Mouse (Mus musculus) limb, embryonic 10.5 days (tissue): ENCODE results near the gene Cd3eap. TPM values are rescaled to one million over a fixed set of nuclear protein-coding genes. Genes with fewer than 3 reads are reported as not detected.

ENCODE experiments used
- DNase-seq: peaks from one replicate; pipeline ENCODE4 v3.0.0-alpha.2; 2017; ENCODE audit warnings: low spot score
- H3K27ac ChIP-seq: fragments of 300-500 bp; sonication (generic); 2 replicates; pipeline ENCODE4 v1.5.1; 2016; ENCODE audit warnings: mild to moderate bottlenecking
- H3K27me3 ChIP-seq: fragments of 300-500 bp; sonication (generic); 2 replicates; pipeline ENCODE4 v1.6.1; 2016; ENCODE audit warnings: low read depth, mild to moderate bottlenecking; ENCODE audit not compliant: poor library complexity, severe bottlenecking
- H3K36me3 ChIP-seq: fragments of 300-500 bp; sonication (generic); 2 replicates; pipeline ENCODE4 v1.6.1; 2016; ENCODE audit warnings: mild to moderate bottlenecking, moderate library complexity
- H3K4me1 ChIP-seq: fragments of 300-500 bp; sonication (generic); 2 replicates; pipeline ENCODE4 v1.6.1; 2016
- H3K4me3 ChIP-seq: fragments of 300-500 bp; sonication (generic); 2 replicates; pipeline ENCODE4 v1.5.1; 2016; ENCODE audit warnings: mild to moderate bottlenecking, moderate library complexity
- H3K9me3 ChIP-seq: fragments of 300-500 bp; sonication (generic); replicated peaks from 2 replicates; pipeline ENCODE4 v1.6.1; 2016; ENCODE audit warnings: mild to moderate bottlenecking
- WGBS: fragments of 180-500 bp; shearing (Covaris S2); methylation state at CpG from one replicate; pipeline ENCODE4 v1.1.7; 2016; 5-methylcytosine and 5-hydroxymethylcytosine counted together
- polyA plus RNA-seq: library from polyadenylated mRNA; unstranded; fragments of >200 nt; fragmentation: Nextera tagmentation; extraction: Ambion mirVana; gene quantifications from 2 replicates; pipeline ENCODE4 v1.2.1, GENCODE M21; 2016

Gene Cd3eap
- polyA plus RNA-seq, 1 experiment from 2014 or later: 28.3 TPM

- 7% methylated on average over 48 of the region's 48 CpGs for WGBS
- peak within 1 kb of the TSS; percentile 81 for H3K27ac ChIP-seq
- no peaks in the 10 kb centered on the region for H3K27me3 ChIP-seq
- no peaks in the 10 kb centered on the region for H3K9me3 ChIP-seq
- peaks cover 39% of the 10 kb centered on the region for H3K36me3 ChIP-seq
- DNase-seq: peak; percentile 99
- peaks cover 14% of the 10 kb centered on the region for H3K4me1 ChIP-seq
- peak within 1 kb of the TSS; percentile 95 for H3K4me3 ChIP-seq
These were observed 22.3 kb upstream of the Cd3eap start, which contains the start of gene Ercc2 for GRCm38 (mm10) chr7:19381377-19382165. Gene Ercc2, plus strand, starts transcription at chr7:19382010.

GRCm38 (mm10) chr7:19378049-19378448 is 18.8 kb upstream of the Cd3eap start:
- no peak overlapping the region for H3K27ac ChIP-seq
- no peaks in the 10 kb centered on the region for H3K27me3 ChIP-seq
- H3K9me3 ChIP-seq: no peaks in the 10 kb centered on the region
- no peak for DNase-seq
- peaks cover 6% of the 10 kb centered on the region for H3K4me1 ChIP-seq
- peaks cover 16% of the 10 kb centered on the region for H3K36me3 ChIP-seq
- H3K4me3 ChIP-seq: no peak overlapping the region
- WGBS: 67% methylated on average over 8 of the region's 8 CpGs

DNA sequence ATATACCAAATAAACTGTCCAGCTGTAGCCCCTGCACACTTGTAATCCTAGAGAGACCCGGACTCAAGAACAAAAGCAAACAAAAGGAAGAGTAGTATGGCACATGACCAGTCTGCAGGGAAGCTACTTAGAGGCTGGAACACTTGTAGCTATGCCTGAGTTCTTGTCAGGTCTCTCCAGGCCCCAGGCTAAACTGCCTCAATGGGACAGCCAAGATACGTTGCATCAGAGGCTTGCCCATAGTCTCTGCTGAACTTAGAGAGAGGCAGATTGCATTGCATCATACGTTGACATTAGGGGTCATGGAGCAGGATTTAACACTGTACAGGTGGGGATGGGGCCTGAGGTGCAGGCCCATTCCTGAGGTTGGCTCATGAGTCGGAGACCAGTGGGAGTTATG is 16.7 kb upstream of the Cd3eap start:
- H3K4me1 ChIP-seq: no peaks in the 10 kb centered on the region
- H3K9me3 ChIP-seq: no peaks in the 10 kb centered on the region
- H3K27ac ChIP-seq: no peak overlapping the region
- H3K36me3 ChIP-seq: peaks cover 16% of the 10 kb centered on the region
- no peak for DNase-seq
- no peak overlapping the region for H3K4me3 ChIP-seq
- no peaks in the 10 kb centered on the region for H3K27me3 ChIP-seq
- 87% methylated on average over 4 of the region's 4 CpGs for WGBS

GRCm38 (mm10) chr7:19375368-19375767 is 16.1 kb upstream of the Cd3eap start:
- H3K4me3 ChIP-seq: no peak overlapping the region
- 75% methylated on average over 18 of the region's 18 CpGs for WGBS
- peaks cover 16% of the 10 kb centered on the region for H3K36me3 ChIP-seq
- no peaks in the 10 kb centered on the region for H3K4me1 ChIP-seq
- H3K27ac ChIP-seq: no peak overlapping the region
- H3K9me3 ChIP-seq: no peaks in the 10 kb centered on the region
- DNase-seq: no peak
- H3K27me3 ChIP-seq: peaks cover 3% of the 10 kb centered on the region

DNA sequence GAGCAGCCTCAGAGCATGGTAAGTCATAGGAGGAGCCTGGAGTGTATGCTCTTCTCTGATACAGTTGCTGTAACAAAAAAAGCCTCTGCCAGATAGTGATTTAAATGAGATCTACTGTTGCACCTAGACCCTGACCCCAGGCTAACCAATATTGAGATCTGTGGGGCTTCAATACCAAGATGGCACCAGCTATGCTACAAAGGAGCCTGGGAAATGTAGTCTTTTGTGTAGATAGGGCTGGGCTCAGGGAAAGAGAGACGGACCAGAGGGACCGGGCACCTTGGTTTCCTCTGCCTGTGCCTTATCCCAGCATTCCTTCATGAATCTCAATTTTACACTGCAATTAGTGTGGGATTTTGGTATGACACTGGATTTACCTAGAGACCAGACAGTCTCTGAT is 14.1 kb upstream of the Cd3eap start:
- no peak for DNase-seq
- WGBS: 90% methylated on average over 2 of the region's 2 CpGs
- Histone ChIP-seq H3K27ac (no peak overlapping the region), H3K36me3 (peaks cover 16% of the 10 kb centered on the region), H3K27me3 (peaks cover 23% of the 10 kb centered on the region), H3K4me3 (no peak overlapping the region), H3K4me1 (peaks cover 13% of the 10 kb centered on the region), H3K9me3 (no peaks in the 10 kb centered on the region)

- peak; percentile 84 for DNase-seq
- Histone ChIP-seq H3K4me3 (peak overlapping the region; percentile 54), H3K9me3 (no peaks in the 10 kb centered on the region), H3K36me3 (no peaks in the 10 kb centered on the region), H3K27me3 (peaks cover 27% of the 10 kb centered on the region), H3K27ac (0 out of 2 replicates have a peak overlapping the region, but pooled peaks have one; percentile 59), H3K4me1 (peaks cover 15% of the 10 kb centered on the region)
- 11% methylated on average over 46 of the region's 46 CpGs for WGBS
These were observed 10.6 kb upstream of the Cd3eap start for GRCm38 (mm10) chr7:19369823-19370425.

- WGBS: 15% methylated on average over 16 of the region's 16 CpGs
These were observed 9.1 kb upstream of the Cd3eap start for GRCm38 (mm10) chr7:19368380-19368779.

GRCm38 (mm10) chr7:19365376-19365775 is 6.1 kb upstream of the Cd3eap start:
- DNase-seq: no peak
- no peak overlapping the region for H3K27ac ChIP-seq
- no peaks in the 10 kb centered on the region for H3K36me3 ChIP-seq
- H3K27me3 ChIP-seq: peaks cover 50% of the 10 kb centered on the region
- H3K4me1 ChIP-seq: peaks cover 34% of the 10 kb centered on the region
- H3K9me3 ChIP-seq: no peaks in the 10 kb centered on the region
- 68% methylated on average over 4 of the region's 4 CpGs for WGBS
- H3K4me3 ChIP-seq: no peak overlapping the region

More at GRCm38 (mm10) chr7:19368380-19368779, 9.1 kb upstream of the Cd3eap start:
- Histone ChIP-seq H3K27ac (no peak overlapping the region), H3K4me1 (peaks cover 15% of the 10 kb centered on the region), H3K27me3 (peaks cover 38% of the 10 kb centered on the region), H3K9me3 (no peaks in the 10 kb centered on the region), H3K36me3 (no peaks in the 10 kb centered on the region), H3K4me3 (no peak overlapping the region)
- DNase-seq: peak; percentile 71

DNA sequence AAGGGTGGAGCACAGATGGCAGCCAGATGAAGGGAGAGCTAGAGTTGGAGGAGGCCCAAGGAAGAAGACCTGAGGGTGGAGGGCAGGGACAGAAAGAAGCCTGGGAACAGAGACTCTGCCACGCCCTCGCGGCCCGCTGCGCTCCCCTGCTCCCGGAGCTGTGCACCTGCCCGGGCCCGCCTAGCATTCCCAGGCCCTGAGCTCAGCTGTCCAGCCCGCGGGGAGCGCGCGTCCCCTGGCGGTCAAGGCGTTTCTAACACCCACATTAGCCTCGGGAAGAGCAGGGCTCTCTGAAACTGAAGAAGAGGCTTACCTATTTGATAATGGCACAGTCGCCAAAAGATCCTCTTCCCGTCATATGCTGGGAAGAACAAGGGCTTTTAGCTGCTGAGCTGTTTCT is 4.6 kb upstream of the Cd3eap start:
- Histone ChIP-seq H3K27me3 (peaks cover 35% of the 10 kb centered on the region), H3K36me3 (no peaks in the 10 kb centered on the region), H3K4me3 (0 out of 2 replicates have a peak overlapping the region, but pooled peaks have one; percentile 7), H3K9me3 (no peaks in the 10 kb centered on the region), H3K4me1 (peaks cover 32% of the 10 kb centered on the region), H3K27ac (no peak overlapping the region; the same call in 1 of the 2 replicates)
- WGBS: 2% methylated on average over 18 of the region's 18 CpGs
- peak; percentile 76 for DNase-seq

DNA sequence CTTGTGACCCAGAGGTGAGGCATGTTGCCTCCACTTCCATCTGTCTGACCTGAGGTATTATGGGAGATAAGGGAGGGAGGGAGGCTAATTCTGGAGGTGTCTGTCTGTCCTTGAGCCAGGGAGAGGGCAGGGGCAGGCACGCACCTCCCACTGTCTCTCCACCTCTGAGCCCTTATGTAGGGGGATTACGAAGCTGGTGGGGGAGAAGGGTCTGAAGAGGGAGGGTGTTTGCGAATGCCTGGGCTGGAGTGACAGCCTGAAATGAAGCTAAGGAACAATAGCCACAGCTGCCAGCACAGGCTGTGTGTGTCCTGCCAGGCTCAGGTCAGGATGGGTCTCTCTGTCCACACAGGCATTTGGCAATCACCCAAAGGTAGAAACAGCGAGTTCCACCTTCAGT is 3.0 kb upstream of the Cd3eap start:
- Histone ChIP-seq H3K36me3 (peaks cover 11% of the 10 kb centered on the region), H3K27ac (no peak overlapping the region), H3K9me3 (no peaks in the 10 kb centered on the region), H3K27me3 (peaks cover 26% of the 10 kb centered on the region), H3K4me1 (peaks cover 37% of the 10 kb centered on the region), H3K4me3 (peak overlapping the region; percentile 18)
- DNase-seq: no peak
- WGBS: 56% methylated on average over 4 of the region's 4 CpGs

DNA sequence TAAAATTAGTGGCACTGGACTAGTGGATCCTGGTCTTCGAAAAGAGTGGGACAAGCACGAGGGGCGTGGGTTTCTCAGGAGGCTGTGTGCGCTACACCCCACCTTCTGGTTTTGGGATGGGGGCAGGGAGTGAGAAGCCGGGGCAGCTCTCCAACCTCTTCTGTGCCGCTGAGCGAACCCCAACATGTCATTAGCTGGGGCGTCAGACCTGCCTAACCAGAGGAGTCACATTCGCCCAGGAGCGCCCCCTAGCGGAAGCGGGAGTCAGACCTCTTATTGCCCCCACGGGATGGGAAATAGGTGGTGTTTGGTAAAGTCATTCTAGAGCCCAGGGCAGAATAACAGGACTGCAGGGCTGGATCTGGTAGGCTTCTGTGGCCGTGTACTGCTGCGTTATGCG is 2.4 kb upstream of the Cd3eap start:
- WGBS: 13% methylated on average over 16 of the region's 16 CpGs
- DNase-seq: peak; percentile 81
- Histone ChIP-seq H3K27ac (no peak overlapping the region), H3K9me3 (no peaks in the 10 kb centered on the region), H3K4me3 (peak overlapping the region; percentile 87), H3K4me1 (peaks cover 37% of the 10 kb centered on the region), H3K27me3 (peaks cover 26% of the 10 kb centered on the region), H3K36me3 (peaks cover 16% of the 10 kb centered on the region)

- Histone ChIP-seq H3K9me3 (no peaks in the 10 kb centered on the region), H3K36me3 (peaks cover 24% of the 10 kb centered on the region), H3K4me1 (peaks cover 37% of the 10 kb centered on the region), H3K4me3 (peak overlapping the region; percentile 87), H3K27ac (peak overlapping the region; percentile 43), H3K27me3 (peaks cover 26% of the 10 kb centered on the region)
- under 1% methylated on average over 27 of the region's 27 CpGs for WGBS
- peak; percentile 87 for DNase-seq
These were observed 1.7 kb upstream of the Cd3eap start for GRCm38 (mm10) chr7:19360944-19361343.
